Mouse (Mus musculus) layer of hippocampus, adult 2 months (tissue): ENCODE data around the gene Ehbp1. TPM values are rescaled to one million over a fixed set of nuclear protein-coding genes. Genes with fewer than 3 reads are reported as not detected.

Experiments used
- DNase-seq, 2 experiments: peaks; one replicate each; pipeline ENCODE4 v3.0.0; 2022; ENCODE audit warnings: low spot score in 2 of 2
- H3K27ac ChIP-seq: fragments of 200-600 bp; 2 replicates; pipeline ENCODE4 v1.8.1; 2022
- H3K4me3 ChIP-seq: fragments of 200-600 bp; 2 replicates; pipeline ENCODE4 v1.8.1; 2022; ENCODE audit warnings: mild to moderate bottlenecking
- CTCF ChIP-seq: fragments of 200-600 bp; conservative IDR thresholded peaks from 2 replicates; pipeline ENCODE4 v1.8.1; 2022; ENCODE audit warnings: antibody characterized with exemption, mild to moderate bottlenecking, moderate library complexity
- total RNA-seq, 2 experiments: library from RNA; stranded (reverse); gene quantifications; 2 replicates each; pipeline ENCODE4 v1.2.3; 2021

Ehbp1 gene
- total RNA-seq, 2 experiments from 2014 or later = 50.6 to 51.2 TPM

GRCm38 (mm10) chr11:22206191-22206590, 135.9 kb downstream of the Ehbp1 start:
- DNase-seq = no peak
- no peak for TF ChIP-seq CTCF
- no peak overlapping the region for H3K27ac ChIP-seq
- no peak overlapping the region for H3K4me3 ChIP-seq

GRCm38 (mm10) chr11:22203413-22203812, 138.7 kb downstream of the Ehbp1 start:
- Histone ChIP-seq H3K27ac (no peak overlapping the region), H3K4me3 (no peak overlapping the region)
- no peak for DNase-seq
- no peak for TF ChIP-seq CTCF

GRCm38 (mm10) chr11:22201125-22201524, 141.0 kb downstream of the Ehbp1 start:
- H3K27ac ChIP-seq = no peak overlapping the region
- no peak overlapping the region for H3K4me3 ChIP-seq
- no peak for TF ChIP-seq CTCF
- DNase-seq = no peak

- TF ChIP-seq CTCF = no peak
- no peak overlapping the region for H3K4me3 ChIP-seq
- no peak overlapping the region for H3K27ac ChIP-seq
- DNase-seq = no peak
Measured at GRCm38 (mm10) chr11:22199881-22200280, 142.2 kb downstream of the Ehbp1 start.

- H3K27ac ChIP-seq = no peak overlapping the region
- TF ChIP-seq CTCF = no peak
- no peak overlapping the region for H3K4me3 ChIP-seq
- DNase-seq = no peak
Measured at GRCm38 (mm10) chr11:22198406-22198805, 143.7 kb downstream of the Ehbp1 start.

- no peak for TF ChIP-seq CTCF
- DNase-seq = no peak
Measured at GRCm38 (mm10) chr11:22197935-22198334, 144.2 kb downstream of the Ehbp1 start.

GRCm38 (mm10) chr11:22196776-22197175, 145.3 kb downstream of the Ehbp1 start:
- TF ChIP-seq CTCF = no peak
- H3K4me3 ChIP-seq = no peak overlapping the region
- no peak for DNase-seq
- H3K27ac ChIP-seq = no peak overlapping the region

More at GRCm38 (mm10) chr11:22197935-22198334, 144.2 kb downstream of the Ehbp1 start:
- Histone ChIP-seq H3K27ac (no peak overlapping the region), H3K4me3 (no peak overlapping the region)

- Histone ChIP-seq H3K27ac (no peak overlapping the region), H3K4me3 (no peak overlapping the region)
- TF ChIP-seq CTCF = no peak
- DNase-seq = no peak
Measured at GRCm38 (mm10) chr11:22194607-22195006, 147.5 kb downstream of the Ehbp1 start.

GRCm38 (mm10) chr11:22190576-22190975, 151.5 kb downstream of the Ehbp1 start:
- DNase-seq = no peak
- Histone ChIP-seq H3K4me3 (no peak overlapping the region), H3K27ac (no peak overlapping the region)
- no peak for TF ChIP-seq CTCF

- no peak for TF ChIP-seq CTCF
- H3K27ac ChIP-seq = no peak overlapping the region
- DNase-seq = no peak
Measured at GRCm38 (mm10) chr11:22189970-22190369, 152.1 kb downstream of the Ehbp1 start.

GRCm38 (mm10) chr11:22181530-22182501, 160.3 kb downstream of the Ehbp1 start:
- no peak for DNase-seq
- Histone ChIP-seq H3K4me3 (no peak overlapping the region), H3K27ac (no peak overlapping the region)
- TF ChIP-seq CTCF = no peak

More at GRCm38 (mm10) chr11:22189970-22190369, 152.1 kb downstream of the Ehbp1 start:
- H3K4me3 ChIP-seq = no peak overlapping the region

GRCm38 (mm10) chr11:22180146-22180545, 161.9 kb downstream of the Ehbp1 start:
- Histone ChIP-seq H3K27ac (no peak overlapping the region), H3K4me3 (no peak overlapping the region)
- no peak for DNase-seq
- no peak for TF ChIP-seq CTCF

GRCm38 (mm10) chr11:22178569-22178968, 163.5 kb downstream of the Ehbp1 start:
- Histone ChIP-seq H3K27ac (no peak overlapping the region), H3K4me3 (no peak overlapping the region)
- TF ChIP-seq CTCF = no peak
- DNase-seq = no peak

GRCm38 (mm10) chr11:22174311-22174710, 167.8 kb downstream of the Ehbp1 start:
- Histone ChIP-seq H3K27ac (no peak overlapping the region), H3K4me3 (no peak overlapping the region)
- DNase-seq = no peak
- no peak for TF ChIP-seq CTCF
